Mouse (Mus musculus) megakaryocyte, adult 5-6 weeks (primary cell): ENCODE results near the gene Eif4h. TPM values are rescaled to one million over a fixed set of nuclear protein-coding genes. Genes with fewer than 3 reads are reported as not detected.

Source experiments
- ATAC-seq: 2 replicates; pipeline ENCODE4 v1.8.0; 2016; ENCODE audit warnings: mild to moderate bottlenecking, inconsistent platforms; ENCODE audit not compliant: poor library complexity, severe bottlenecking
- total RNA-seq, 2 experiments: library from RNA; stranded (forward) in 1 of 2; stranded (reverse) in 1 of 2; fragments of 153-499, 151-499 nt in 1 of 2; fragments of 221-1000, 200-1000 nt in 1 of 2; gene quantifications; 2 replicates each; pipeline versions ENCODE4 v1.2.3 to v1.2.4; 2015 to 2017

Gene Eif4h
- total RNA-seq, 2 experiments from 2014 or later = 176 to 197 TPM

- no peak for ATAC-seq
Measured at GRCm38 (mm10) chr5:134609916-134610643, 29.2 kb downstream of the Eif4h start.

- ATAC-seq = peak; percentile 94
Measured at GRCm38 (mm10) chr5:134607121-134607520, 32.2 kb downstream of the Eif4h start.

DNA sequence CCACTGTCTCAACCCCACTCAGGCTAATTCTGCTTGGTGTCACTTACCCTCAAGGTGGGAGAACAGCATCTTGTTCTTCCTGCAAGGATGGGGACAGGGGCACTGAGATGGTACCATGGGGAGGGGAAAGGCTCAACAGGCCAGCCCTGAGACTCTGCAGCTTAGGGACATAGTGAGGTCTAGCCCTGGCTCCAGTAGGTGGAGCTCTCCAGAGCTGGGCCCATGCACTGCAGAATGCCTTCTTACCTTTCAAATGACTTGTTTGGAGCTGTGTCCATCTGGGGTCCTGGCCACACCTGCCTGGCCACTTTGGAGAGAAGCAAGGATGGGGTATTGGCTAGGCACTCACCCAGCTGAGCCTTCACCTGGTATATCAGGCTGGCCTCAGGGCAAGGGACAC is 33.0 kb downstream of the Eif4h start:
- ATAC-seq = peak; percentile 33

GRCm38 (mm10) chr5:134604376-134604775 is 34.9 kb downstream of the Eif4h start:
- no peak for ATAC-seq

GRCm38 (mm10) chr5:134597711-134598110 is 41.6 kb downstream of the Eif4h start:
- no peak for ATAC-seq

DNA sequence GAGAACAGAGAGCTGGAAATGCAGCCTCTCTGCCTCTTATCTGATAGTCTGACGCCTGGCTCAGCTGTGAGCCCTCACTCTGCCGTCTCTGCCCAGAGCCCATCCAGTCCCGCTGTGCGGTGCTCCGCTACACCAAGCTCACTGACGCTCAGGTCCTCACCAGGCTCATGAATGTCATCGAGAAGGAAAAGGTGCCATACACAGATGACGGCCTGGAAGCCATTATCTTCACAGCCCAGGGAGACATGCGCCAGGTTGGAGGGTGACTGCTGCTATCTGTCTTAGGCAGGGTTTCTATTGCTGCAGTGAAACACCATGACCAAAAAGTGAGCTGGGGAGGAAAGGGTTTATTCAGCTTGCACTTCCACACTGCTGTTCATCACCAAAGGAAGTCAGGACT is 46.2 kb downstream of the Eif4h start:
- ATAC-seq = no peak

- peak; percentile 80 for ATAC-seq
Measured at GRCm38 (mm10) chr5:134592026-134592581, 47.2 kb downstream of the Eif4h start.

DNA sequence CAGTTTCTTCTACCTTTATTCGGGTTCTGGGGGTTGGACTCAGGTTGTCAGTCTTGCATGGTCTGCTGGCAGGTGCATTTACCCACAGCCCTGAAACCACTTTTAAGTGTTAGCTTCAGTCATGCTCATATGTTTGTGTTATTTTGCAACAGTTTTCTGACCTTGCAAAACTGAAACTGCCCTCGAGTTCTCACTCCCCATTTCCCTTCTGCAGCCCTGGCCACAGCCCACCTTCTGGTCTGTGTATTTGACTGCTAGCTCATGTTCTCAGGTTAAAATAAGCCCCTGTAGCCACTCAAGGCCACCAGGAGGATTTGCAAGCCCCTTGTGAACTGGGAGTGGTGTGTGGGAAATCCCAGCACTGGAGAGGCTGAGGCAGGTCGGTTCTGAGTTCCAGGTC is 49.4 kb downstream of the Eif4h start:
- peak; percentile 67 for ATAC-seq

GRCm38 (mm10) chr5:134584798-134585197 is 54.5 kb downstream of the Eif4h start:
- ATAC-seq = peak; percentile 36

DNA sequence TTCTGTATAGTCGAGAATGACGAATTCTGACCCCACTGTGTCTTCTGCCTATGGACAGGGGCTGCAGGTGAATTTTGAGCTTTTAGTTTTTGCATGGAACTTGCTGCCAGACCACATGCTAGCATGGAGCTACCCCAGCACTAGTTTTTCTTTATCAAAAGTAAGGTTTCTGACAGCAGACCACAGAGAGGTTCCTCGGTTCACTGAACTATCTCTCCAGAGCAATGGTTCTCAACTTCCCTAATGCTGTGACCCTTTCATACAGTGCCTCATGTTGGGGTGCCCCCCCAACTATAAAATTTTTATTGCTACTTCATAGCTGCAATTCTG is 55.4 kb downstream of the Eif4h start:
- no peak for ATAC-seq

GRCm38 (mm10) chr5:134583006-134583883 is 56.0 kb downstream of the Eif4h start:
- no peak; the same call in 1 of the 2 replicates for ATAC-seq

- peak; percentile 98 for ATAC-seq
Measured at GRCm38 (mm10) chr5:134582221-134582907, 56.9 kb downstream of the Eif4h start.

DNA sequence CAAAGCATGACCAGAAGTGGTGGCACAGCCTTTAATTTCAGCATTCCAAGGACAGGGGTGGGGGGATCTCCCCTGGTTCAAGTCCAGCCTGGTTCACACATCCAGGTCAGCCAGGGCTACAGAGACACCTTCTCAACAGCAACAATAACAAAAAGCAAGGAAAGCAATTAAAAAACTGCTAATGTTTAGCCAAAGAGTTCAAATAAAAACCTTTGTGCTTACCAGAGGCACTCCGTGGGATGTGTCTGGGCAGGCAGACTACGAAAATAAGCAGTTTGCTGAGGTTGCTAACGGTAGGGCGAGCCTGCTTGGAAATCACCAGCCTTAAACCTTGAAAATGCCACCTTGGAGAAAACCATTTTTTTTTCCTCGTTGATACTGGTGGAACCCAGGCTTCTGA is 58.1 kb downstream of the Eif4h start, which contains the start of gene Rfc2:
Gene Rfc2, plus strand, starts transcription at position 221 of the 400 bp plus-strand sequence.
- ATAC-seq = no peak

DNA sequence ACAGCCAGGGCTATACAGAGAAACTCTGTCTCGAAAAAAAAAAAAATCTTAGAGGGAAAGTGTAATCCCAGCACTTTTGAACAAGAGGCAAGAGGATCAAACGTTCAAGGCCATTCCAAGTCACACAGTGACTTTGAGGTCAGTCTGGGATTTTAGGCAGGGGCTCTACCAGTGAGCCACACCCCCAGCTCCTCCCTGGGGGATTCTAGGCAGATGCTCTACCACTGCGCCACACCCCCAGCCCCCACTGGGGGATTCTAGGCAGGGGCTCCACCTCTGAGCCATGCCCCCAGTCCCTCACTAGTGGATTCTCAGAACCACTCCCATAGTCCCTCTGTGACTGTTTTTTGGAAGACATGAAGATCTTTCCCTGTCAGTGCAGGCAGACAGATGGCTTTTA is 60.2 kb downstream of the Eif4h start:
- ATAC-seq = no peak

- ATAC-seq = no peak
Measured at GRCm38 (mm10) chr5:134577534-134577933, 61.8 kb downstream of the Eif4h start.

DNA sequence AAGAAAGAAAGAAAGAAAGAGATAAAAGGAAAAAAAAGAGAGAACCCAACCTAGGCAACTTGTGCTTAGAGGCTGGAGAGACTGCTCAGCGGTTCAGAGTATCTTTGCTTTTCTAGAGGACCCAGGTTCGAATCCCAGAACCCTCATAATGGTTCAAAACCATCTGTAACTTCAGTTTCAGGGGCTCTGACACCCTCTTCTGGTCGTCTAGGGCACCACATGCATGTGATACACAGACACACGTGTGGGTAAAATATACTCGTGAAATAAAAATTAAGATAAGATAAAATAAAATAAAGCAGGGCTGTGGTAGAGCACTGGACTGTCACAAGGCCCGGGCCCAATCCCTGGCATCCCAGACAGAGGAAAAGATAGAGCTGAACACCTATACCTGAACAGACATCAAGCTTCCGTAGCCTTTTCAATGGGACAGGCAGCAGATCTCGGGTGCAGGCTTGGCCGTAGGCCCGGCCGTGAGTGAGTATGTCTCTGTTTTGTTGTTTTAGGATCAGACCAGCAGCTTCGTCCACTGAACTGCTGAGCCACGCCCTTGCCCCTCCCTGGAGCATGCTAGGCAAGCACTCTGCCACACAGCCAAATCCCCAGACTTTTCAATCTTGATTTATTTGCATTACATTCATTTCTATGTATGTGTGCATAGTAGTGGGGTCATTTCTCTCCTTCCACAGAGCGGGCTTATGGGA is 62.6 kb downstream of the Eif4h start:
- no peak for ATAC-seq

GRCm38 (mm10) chr5:134575833-134576232 is 63.5 kb downstream of the Eif4h start:
- no peak for ATAC-seq

GRCm38 (mm10) chr5:134572508-134573214 is 66.6 kb downstream of the Eif4h start:
- peak; percentile 45 for ATAC-seq

GRCm38 (mm10) chr5:134571730-134572507 is 67.4 kb downstream of the Eif4h start:
- peak; percentile 44 for ATAC-seq
